8 mouse cellular contexts compared by ENCODE assay signal in the genomic region with DNA sequence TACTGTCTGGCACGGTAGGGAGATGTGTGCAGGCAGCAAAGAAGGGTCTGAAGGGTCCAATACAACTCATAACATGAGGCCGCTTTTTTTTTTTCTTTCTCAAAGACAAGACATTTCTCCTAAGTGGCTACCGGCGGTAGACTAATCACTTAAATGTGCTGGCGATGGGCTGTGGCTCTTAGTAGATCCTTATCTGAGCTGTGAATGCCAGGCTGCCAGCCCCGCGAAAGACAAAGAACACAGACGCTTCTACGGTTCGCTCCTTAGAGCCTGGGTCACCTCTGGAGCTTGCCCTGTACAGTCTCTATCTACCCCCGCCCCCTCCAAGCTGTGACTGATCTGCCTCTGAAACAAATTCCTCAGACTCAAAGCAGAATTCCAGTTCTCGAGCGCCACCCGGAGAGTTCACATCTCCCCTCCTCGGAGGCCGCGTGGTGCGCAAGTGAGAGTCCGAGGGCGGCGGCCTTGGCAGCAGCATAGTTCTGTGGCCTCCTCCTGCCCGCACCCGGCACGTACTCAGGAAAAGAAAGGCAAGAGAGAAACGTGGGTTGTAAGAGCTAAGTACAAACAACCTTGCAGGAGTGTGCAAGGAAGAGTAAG. TPM values are rescaled to one million over a fixed set of nuclear protein-coding genes. Genes with fewer than 3 reads are reported as not detected.
DNase-seq lines count a peak whose midpoint lies in the region; ATAC-seq lines count a peak whose summit lies in the region.

No protein-coding gene starts in this region.

- peak overlapping the region; percentile 62 for H3K4me2 ChIP-seq in forebrain, embryonic 12.5 days
- H3K4me2 ChIP-seq in limb, embryonic 11.5 days (ENCODE audit: low read depth, severe bottlenecking): peak overlapping the region; percentile 65
- H3K4me2 ChIP-seq in midbrain, embryonic 13.5 days (replicated peaks): peak overlapping the region; percentile 63; the same call in 1 of the 2 replicates

- H3K9ac ChIP-seq in forebrain, embryonic 12.5 days: no peak overlapping the region
- no peak overlapping the region for H3K9ac ChIP-seq in limb, embryonic 11.5 days (ENCODE audit: low read length)
- no peak overlapping the region for H3K9ac ChIP-seq in midbrain, embryonic 13.5 days (replicated peaks)

- DNase-seq in 416B (ENCODE audit: low read depth) (peak; percentile 90), MN1 (ENCODE audit: low spot score) (peak; percentile 76)
- peak; percentile 42 for DNase-seq in heart, postnatal 25 days (ENCODE audit: low spot score)
- DNase-seq in limb, embryonic 11.5 days (ENCODE audit: low spot score): peak; percentile 64
- DNase-seq in yolk sac, embryonic 10.5 days (ENCODE audit: low spot score): peak; percentile 65
- no peak for DNase-seq in frontal cortex, postnatal 14 days (ENCODE audit: low spot score in 2 of 2)

- peaks cover 81% of the 10 kb centered on the region for H3K27me3 ChIP-seq in forebrain, embryonic 12.5 days
- H3K27me3 ChIP-seq in limb, embryonic 11.5 days (ENCODE audit: control insufficient read depth, insufficient read depth, low read length): peaks cover 62% of the 10 kb centered on the region
- peaks cover 80% of the 10 kb centered on the region for H3K27me3 ChIP-seq in midbrain, embryonic 13.5 days

- H3K27ac ChIP-seq in forebrain, embryonic 12.5 days: no peak overlapping the region
- no peak overlapping the region for H3K27ac ChIP-seq in limb, embryonic 11.5 days (replicated peaks; ENCODE audit: low read depth, low read length)
- no peak overlapping the region for H3K27ac ChIP-seq in midbrain, embryonic 13.5 days

- no peaks in the 10 kb centered on the region for H3K36me3 ChIP-seq in forebrain, embryonic 12.5 days (replicated peaks)
- H3K36me3 ChIP-seq in limb, embryonic 11.5 days (ENCODE audit: control insufficient read depth, insufficient read depth, low read length): no peaks in the 10 kb centered on the region
- no peaks in the 10 kb centered on the region for H3K36me3 ChIP-seq in midbrain, embryonic 13.5 days

- no peaks in the 10 kb centered on the region for H3K9me3 ChIP-seq in forebrain, embryonic 12.5 days
- no peaks in the 10 kb centered on the region for H3K9me3 ChIP-seq in limb, embryonic 11.5 days (ENCODE audit: control insufficient read depth, low read length)
- no peaks in the 10 kb centered on the region for H3K9me3 ChIP-seq in midbrain, embryonic 13.5 days

- no peak for ATAC-seq in forebrain, embryonic 12.5 days (ENCODE audit: low FRiP score)
- no peak for ATAC-seq in limb, embryonic 11.5 days (ENCODE audit: insufficient number of reproducible peaks, low FRiP score, low TSS enrichment, low read depth)
- no peak for ATAC-seq in midbrain, embryonic 13.5 days

- H3K4me3 ChIP-seq in forebrain, embryonic 12.5 days (replicated peaks): no peak overlapping the region
- no peak overlapping the region; the same call in 1 of the 2 replicates for H3K4me3 ChIP-seq in limb, embryonic 11.5 days (ENCODE audit: low read depth, low read length)
- no peak overlapping the region for H3K4me3 ChIP-seq in midbrain, embryonic 13.5 days (replicated peaks)

- intact Hi-C loops in heart, postnatal 25 days (cut with DNase I): loop anchor here (2.0 to 10.0 kb wide), 5 partner anchors 23 to 523 kb away; no protein-coding TSS in a partner anchor

- WGBS in forebrain, embryonic 12.5 days: 8% methylated on average over 25 of the region's 25 CpGs
- WGBS in limb, embryonic 11.5 days: 5% methylated on average over 25 of the region's 25 CpGs
- 6% methylated on average over 25 of the region's 25 CpGs for WGBS in midbrain, embryonic 13.5 days

- H3K4me1 ChIP-seq in forebrain, embryonic 12.5 days: peaks cover 40% of the 10 kb centered on the region
- peaks cover 20% of the 10 kb centered on the region for H3K4me1 ChIP-seq in limb, embryonic 11.5 days (ENCODE audit: control insufficient read depth, insufficient read depth, low read length)
- peaks cover 45% of the 10 kb centered on the region for H3K4me1 ChIP-seq in midbrain, embryonic 13.5 days (replicated peaks)

RNA-seq across cellular contexts. Expression of gene Bcor, which starts 2.7 kb away (rescaled TPM):
- polyA plus RNA-seq in forebrain, embryonic 12.5 days (2016; fragmentation: Nextera tagmentation; extraction: Ambion mirVana): 23.1 and 23.5 TPM in 2 replicates
- total RNA-seq in heart, postnatal 25 days (2021): 10 to 100 TPM; 22.0 to 22.7 TPM
- 26.6 and 30.5 TPM in 2 replicates for polyA plus RNA-seq in limb, embryonic 11.5 days (2014; fragmentation: Nextera tagmentation; extraction: Ambion mirVana)
- 24.1 and 25.4 TPM in 2 replicates for polyA plus RNA-seq in midbrain, embryonic 13.5 days (2015; fragmentation: Nextera tagmentation; extraction: Ambion mirVana)

Comparison
In these comparisons a context has a peak if more than half of its experiments do, and no peak if none do; other contexts are left out.
1. DNase-seq: peak in 416B (single experiment), MN1 (single experiment), heart, postnatal 25 days (single experiment), limb, embryonic 11.5 days (single experiment) and yolk sac, embryonic 10.5 days (single experiment); none in frontal cortex, postnatal 14 days (0 of 2).
2. Peak in every context shown above with its lines, with median percentiles within 50 percentile points of each other: H3K4me2 ChIP-seq.